Mouse (Mus musculus): ENCODE results near the gene Raver1. TPM values are rescaled to one million over a fixed set of nuclear protein-coding genes. Genes with fewer than 3 reads are reported as not detected.

Gene Raver1
- total RNA-seq, 2 experiments from 2014 or later: 16.8 to 20.2 TPM

Small RNAs within 50 kb of the gene (microRNA-seq; reads per million reads assigned to microRNA genes)
- gene Mir1900 (not detected), gene Mir7082 (not detected)

Other genes with a start within 250 kb of the Raver1 start
- gene A230050P20Rik, start 223.4 kb downstream of the Raver1 start, total RNA-seq (2021): 1 to 10 TPM; 1.8 to 2.8 TPM
- 1 to 10 TPM; 5.9 to 7.3 TPM for gene Angptl6, start 212.3 kb downstream of the Raver1 start, total RNA-seq (2021)
- 1 to 10 TPM; 6.6 to 6.9 TPM for gene Ppan, start 203.8 kb downstream of the Raver1 start, total RNA-seq (2021)
- 100 to 1,000 TPM in 1 of 2 experiments, 10 to 100 TPM in 1; 98.6 to 100 TPM for gene Eif3g, start 193.4 kb downstream of the Raver1 start, total RNA-seq (2021)
- gene Dnmt1, start 132.1 kb downstream of the Raver1 start, total RNA-seq (2021): 1 to 10 TPM; 6.0 to 6.7 TPM
- 1 to 10 TPM in 1 of 2 experiments, under 1 TPM in 1; 0.68 to 1.9 TPM for gene S1pr2, start 115.2 kb downstream of the Raver1 start, total RNA-seq (2021)
- gene Mrpl4, start 89.3 kb downstream of the Raver1 start, total RNA-seq (2021): 10 to 100 TPM; 57.9 to 58.8 TPM
- 1 to 10 TPM; 1.6 to 3.0 TPM for gene Icam1, start 76.0 kb downstream of the Raver1 start, total RNA-seq (2021)
- gene Icam4, start 62.6 kb downstream of the Raver1 start, total RNA-seq (2021): 1 to 10 TPM; 1.4 to 2.8 TPM
- gene Icam5, start 59.9 kb downstream of the Raver1 start, total RNA-seq (2021): not detected
- gene Zglp1, start 24.9 kb downstream of the Raver1 start, total RNA-seq (2021): not detected
- gene Gm49373, start 18.9 kb downstream of the Raver1 start, total RNA-seq (2021): under 1 TPM; 0.17 to 0.34 TPM
- 10 to 100 TPM; 46.9 to 48.4 TPM for gene Fdx1l, start 18.4 kb downstream of the Raver1 start, total RNA-seq (2021)
- gene Gm38431, start within 50 bp of the Raver1 start, total RNA-seq (2021): under 1 TPM; 0.43 to 0.64 TPM
- gene Tyk2, start 39.2 kb upstream of the Raver1 start, total RNA-seq (2021): 1 to 10 TPM; 5.0 to 6.1 TPM
- 100 to 1,000 TPM; 128 to 140 TPM for gene Cdc37, start 58.0 kb upstream of the Raver1 start, total RNA-seq (2021)
- gene Pde4a, start 73.7 kb upstream of the Raver1 start, total RNA-seq (2021): 10 to 100 TPM; 45.0 to 52.4 TPM
- 10 to 100 TPM; 50.8 to 51.5 TPM for gene Keap1, start 147.4 kb upstream of the Raver1 start, total RNA-seq (2021)
- under 1 TPM; 0.09 to 0.12 TPM for gene S1pr5, start 156.4 kb upstream of the Raver1 start, total RNA-seq (2021)
- gene Atg4d, start 173.3 kb upstream of the Raver1 start, total RNA-seq (2021): 10 to 100 TPM; 64.7 to 67.6 TPM
- gene Kri1, start 196.0 kb upstream of the Raver1 start, total RNA-seq (2021): 1 to 10 TPM; 8.0 to 9.3 TPM
- 1 to 10 TPM; 8.0 to 8.3 TPM for gene Cdkn2d, start 199.4 kb upstream of the Raver1 start, total RNA-seq (2021)
- gene Ap1m2, start 220.3 kb upstream of the Raver1 start, total RNA-seq (2021): not detected
- 100 to 1,000 TPM; 159 to 162 TPM for gene Slc44a2, start 228.7 kb upstream of the Raver1 start, total RNA-seq (2021)

Measured in gastrocnemius, adult 18-20 months (tissue).